Mouse (Mus musculus): ENCODE measurements around the gene Mug2. TPM values are rescaled to one million over a fixed set of nuclear protein-coding genes. Genes with fewer than 3 reads are reported as not detected.
"Not testable (repeated sequence)": the region's sequence is repeated elsewhere in the genome, so short reads cannot be mapped to it uniquely, and the experiment has no call there.

Gene Mug2
- polyA plus RNA-seq (2014; fragmentation: Nextera tagmentation; extraction: Ambion mirVana) = not detected in 2 replicates

DNA sequence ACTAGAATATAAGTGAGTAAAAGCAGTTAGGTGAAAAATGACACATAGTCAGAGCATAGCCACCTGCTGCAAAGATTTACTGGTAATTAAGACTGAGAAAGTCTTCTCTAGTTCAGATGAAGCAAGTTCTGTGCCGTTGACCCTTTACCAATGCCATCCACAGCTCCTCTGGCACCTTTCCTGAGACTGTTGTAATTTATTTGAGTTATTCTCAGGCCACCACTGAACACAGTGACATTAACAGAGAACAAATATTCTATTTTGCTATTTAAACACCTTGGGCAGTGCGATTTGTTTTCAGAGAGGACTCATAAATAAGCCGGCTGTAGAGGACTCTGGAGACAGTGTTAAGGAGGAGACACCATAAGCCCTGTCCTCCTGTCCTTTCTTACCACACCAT, at the start of gene Mug2:
TSS of gene Mug2 (plus strand) at position 301 of the 400 bp plus-strand sequence.
- not testable (repeated sequence) for H3K4me2 ChIP-seq (ENCODE audit: low read depth, low read length); H3K4me1 ChIP-seq (ENCODE audit: control insufficient read depth, insufficient read depth, low read length); H3K36me3 ChIP-seq (ENCODE audit: control insufficient read depth, insufficient read depth, low read length); H3K9ac ChIP-seq (replicated peaks; ENCODE audit: low read depth, low read length); H3K4me3 ChIP-seq (ENCODE audit: low read depth, low read length); ATAC-seq (ENCODE audit: low read depth); H3K27me3 ChIP-seq (ENCODE audit: control insufficient read depth, insufficient read depth, low read length); H3K9me3 ChIP-seq (ENCODE audit: control insufficient read depth, low read length); H3K27ac ChIP-seq (ENCODE audit: low read depth, low read length)
- no CpG with 5 or more reads among the region's 3 CpGs for WGBS

DNA sequence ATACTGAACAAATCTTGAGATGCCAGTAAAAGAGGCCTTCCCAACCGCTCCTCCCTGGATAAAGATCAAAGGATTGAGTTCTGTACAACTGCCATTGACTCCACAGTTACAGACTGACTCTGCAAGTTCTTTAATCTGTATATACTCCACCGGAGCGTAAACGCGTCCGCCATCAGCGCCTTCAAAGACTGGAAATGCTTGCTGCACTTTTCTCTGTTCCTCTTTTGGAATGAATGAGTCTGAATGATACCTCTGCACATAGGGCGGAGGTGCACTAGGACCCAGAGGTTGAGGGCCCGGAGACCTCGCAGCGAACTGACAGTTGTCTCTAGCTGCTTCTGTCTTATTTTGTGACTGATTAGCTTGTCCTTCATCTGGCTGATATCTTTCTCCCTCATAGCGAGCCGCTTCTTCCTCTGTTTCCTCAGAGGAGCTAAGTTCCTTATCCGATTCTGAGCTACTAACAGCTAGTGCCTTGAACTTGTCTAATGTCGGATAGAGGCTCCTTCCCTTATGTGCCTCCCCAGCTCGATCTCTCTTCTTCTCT, 48.7 kb upstream of the Mug2 start:
- H3K9me3 ChIP-seq (ENCODE audit: control insufficient read depth, low read length); H3K36me3 ChIP-seq (ENCODE audit: control insufficient read depth, insufficient read depth, low read length); H3K4me2 ChIP-seq (ENCODE audit: low read depth, low read length); H3K27ac ChIP-seq (ENCODE audit: low read depth, low read length); H3K9ac ChIP-seq (replicated peaks; ENCODE audit: low read depth, low read length); ATAC-seq (ENCODE audit: low read depth); H3K4me1 ChIP-seq (ENCODE audit: control insufficient read depth, insufficient read depth, low read length); H3K4me3 ChIP-seq (ENCODE audit: low read depth, low read length); H3K27me3 ChIP-seq (ENCODE audit: control insufficient read depth, insufficient read depth, low read length): not testable (repeated sequence)
- 91% methylated on average over 16 of the region's 16 CpGs for WGBS

DNA sequence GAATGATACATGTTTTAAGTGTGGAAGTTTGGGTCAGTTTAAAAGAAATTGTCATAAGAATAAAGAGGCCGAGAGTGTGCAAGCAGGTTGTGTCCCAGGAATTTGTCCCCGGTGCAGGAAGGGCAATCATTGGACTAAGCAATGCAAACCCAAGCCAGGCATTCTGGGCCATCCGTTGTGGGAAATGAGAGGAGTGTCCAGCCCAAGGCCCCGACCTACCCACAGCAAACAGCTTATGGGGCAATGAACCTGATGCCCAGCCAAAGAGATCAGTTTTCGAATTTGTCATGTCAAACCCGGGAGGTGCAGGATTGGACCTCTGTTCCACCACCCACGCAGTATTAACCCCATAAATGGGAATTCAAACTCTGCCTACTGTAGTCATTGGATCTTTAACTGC, 30.9 kb upstream of the Mug2 start:
- no peaks in the 10 kb centered on the region for H3K9me3 ChIP-seq (ENCODE audit: control insufficient read depth, low read length)

DNA sequence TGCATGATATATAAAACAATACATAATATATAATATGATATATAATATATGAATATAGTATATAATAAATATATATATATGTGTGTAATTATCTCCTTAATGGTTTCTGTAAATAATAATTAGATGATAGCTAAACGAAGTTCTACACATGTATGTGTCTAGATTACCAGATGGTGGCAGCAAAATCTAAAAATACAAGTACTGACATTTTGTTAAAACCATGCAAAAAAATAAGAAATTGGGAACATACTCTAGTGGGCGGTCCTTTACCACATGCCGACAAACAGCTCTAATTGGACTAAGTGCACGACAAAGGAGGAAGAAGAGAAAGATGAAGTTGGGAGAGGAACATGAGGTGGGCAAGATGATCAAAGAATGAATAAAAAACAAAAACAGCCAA, 94.3 kb downstream of the Mug2 start:
- no peaks in the 10 kb centered on the region for H3K36me3 ChIP-seq (ENCODE audit: control insufficient read depth, insufficient read depth, low read length)
- WGBS = 85% methylated on average over 4 of the region's 4 CpGs

More for the DNA sequence above, 30.9 kb upstream of the Mug2 start:
- ATAC-seq (ENCODE audit: low read depth) = no peak
- WGBS = 79% methylated on average over 7 of the region's 7 CpGs
- H3K4me2 ChIP-seq (ENCODE audit: low read depth, low read length) = no peak overlapping the region
- H3K27ac ChIP-seq (ENCODE audit: low read depth, low read length) = no peak overlapping the region
- no peaks in the 10 kb centered on the region for H3K36me3 ChIP-seq (ENCODE audit: control insufficient read depth, insufficient read depth, low read length)
- no peak overlapping the region for H3K4me3 ChIP-seq (ENCODE audit: low read depth, low read length)
- H3K4me1 ChIP-seq (ENCODE audit: control insufficient read depth, insufficient read depth, low read length) = no peaks in the 10 kb centered on the region
- no peaks in the 10 kb centered on the region for H3K27me3 ChIP-seq (ENCODE audit: control insufficient read depth, insufficient read depth, low read length)
- no peak overlapping the region for H3K9ac ChIP-seq (replicated peaks; ENCODE audit: low read depth, low read length)

DNA sequence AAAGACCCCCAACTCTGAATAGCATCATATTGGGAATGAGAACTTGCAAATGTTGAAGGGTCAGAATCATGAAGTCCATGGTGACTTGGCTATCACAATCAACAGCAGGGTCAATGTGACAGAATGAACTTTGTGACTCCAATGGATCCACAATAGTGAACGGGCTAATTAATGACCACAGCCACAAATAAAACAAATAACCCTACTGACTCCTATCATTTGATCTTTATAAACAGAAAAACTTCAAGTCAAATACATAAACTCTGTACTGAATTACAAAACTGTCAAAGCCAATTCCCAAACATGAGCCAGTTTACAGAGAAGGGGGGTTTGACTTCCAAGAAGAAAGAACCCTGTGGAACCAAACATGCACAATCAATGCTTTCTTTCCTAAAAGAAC, 95.1 kb downstream of the Mug2 start:
- no peaks in the 10 kb centered on the region for H3K27me3 ChIP-seq (ENCODE audit: control insufficient read depth, insufficient read depth, low read length)
- H3K36me3 ChIP-seq (ENCODE audit: control insufficient read depth, insufficient read depth, low read length) = no peaks in the 10 kb centered on the region
- WGBS = 79% methylated on average over 1 of the region's 1 CpGs
- no peak overlapping the region for H3K4me2 ChIP-seq (ENCODE audit: low read depth, low read length)
- no peaks in the 10 kb centered on the region for H3K9me3 ChIP-seq (ENCODE audit: control insufficient read depth, low read length)
- no peak overlapping the region for H3K27ac ChIP-seq (ENCODE audit: low read depth, low read length)
- no peak overlapping the region for H3K9ac ChIP-seq (replicated peaks; ENCODE audit: low read depth, low read length)
- no peak overlapping the region for H3K4me3 ChIP-seq (ENCODE audit: low read depth, low read length)
- no peak for ATAC-seq (ENCODE audit: low read depth)
- H3K4me1 ChIP-seq (ENCODE audit: control insufficient read depth, insufficient read depth, low read length) = no peaks in the 10 kb centered on the region

More for the DNA sequence above, 94.3 kb downstream of the Mug2 start:
- Histone ChIP-seq H3K9ac (replicated peaks; ENCODE audit: low read depth, low read length) (no peak overlapping the region), H3K27ac (ENCODE audit: low read depth, low read length) (no peak overlapping the region), H3K27me3 (ENCODE audit: control insufficient read depth, insufficient read depth, low read length) (no peaks in the 10 kb centered on the region), H3K4me3 (ENCODE audit: low read depth, low read length) (no peak overlapping the region), H3K4me1 (ENCODE audit: control insufficient read depth, insufficient read depth, low read length) (no peaks in the 10 kb centered on the region), H3K9me3 (ENCODE audit: control insufficient read depth, low read length) (no peaks in the 10 kb centered on the region), H3K4me2 (ENCODE audit: low read depth, low read length) (no peak overlapping the region)
- ATAC-seq (ENCODE audit: low read depth) = no peak

- 95% methylated on average over 23 of the region's 24 CpGs for WGBS
- H3K4me3 ChIP-seq (ENCODE audit: low read depth, low read length) = no peak overlapping the region
Observed at GRCm38 (mm10) chr6:122116963-122117362, 110.4 kb downstream of the Mug2 start.

DNA sequence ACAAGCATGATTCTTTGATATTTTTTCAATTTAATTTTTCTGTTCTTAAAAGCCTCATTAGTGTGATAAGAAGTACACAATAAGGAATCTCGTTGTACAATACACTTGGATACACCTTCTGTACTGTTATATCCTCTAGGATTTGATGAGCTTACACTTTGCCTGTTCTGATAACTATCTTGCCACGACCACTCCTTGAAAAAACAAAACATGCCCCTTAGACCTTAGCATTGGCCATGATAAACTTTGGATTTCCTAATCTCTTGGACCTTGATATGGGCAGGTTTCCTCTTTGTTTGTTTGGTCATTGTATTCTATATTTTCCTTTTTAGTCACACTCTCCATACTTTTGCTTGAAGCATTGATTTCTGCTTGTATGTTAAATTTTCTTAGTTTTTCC, 123.0 kb downstream of the Mug2 start:
- H3K4me3 ChIP-seq (ENCODE audit: low read depth, low read length) = no peak overlapping the region
- H3K36me3 ChIP-seq (ENCODE audit: control insufficient read depth, insufficient read depth, low read length) = no peaks in the 10 kb centered on the region
- 59% methylated on average over 2 of the region's 2 CpGs for WGBS
- H3K27ac ChIP-seq (ENCODE audit: low read depth, low read length) = no peak overlapping the region
- no peaks in the 10 kb centered on the region for H3K4me1 ChIP-seq (ENCODE audit: control insufficient read depth, insufficient read depth, low read length)
- H3K9ac ChIP-seq (replicated peaks; ENCODE audit: low read depth, low read length) = no peak overlapping the region
- H3K4me2 ChIP-seq (ENCODE audit: low read depth, low read length) = no peak overlapping the region
- no peaks in the 10 kb centered on the region for H3K27me3 ChIP-seq (ENCODE audit: control insufficient read depth, insufficient read depth, low read length)
- ATAC-seq (ENCODE audit: low read depth) = no peak
- H3K9me3 ChIP-seq (ENCODE audit: control insufficient read depth, low read length) = no peaks in the 10 kb centered on the region

More at GRCm38 (mm10) chr6:122116963-122117362, 110.4 kb downstream of the Mug2 start:
- Histone ChIP-seq H3K27me3 (ENCODE audit: control insufficient read depth, insufficient read depth, low read length) (no peaks in the 10 kb centered on the region), H3K9me3 (ENCODE audit: control insufficient read depth, low read length) (no peaks in the 10 kb centered on the region), H3K36me3 (ENCODE audit: control insufficient read depth, insufficient read depth, low read length) (no peaks in the 10 kb centered on the region), H3K27ac (ENCODE audit: low read depth, low read length) (no peak overlapping the region), H3K4me1 (ENCODE audit: control insufficient read depth, insufficient read depth, low read length) (no peaks in the 10 kb centered on the region), H3K9ac (replicated peaks; ENCODE audit: low read depth, low read length) (no peak overlapping the region), H3K4me2 (ENCODE audit: low read depth, low read length) (no peak overlapping the region)
- ATAC-seq (ENCODE audit: low read depth) = no peak

Other genes with a start within 250 kb of the Mug2 start
- gene Mug1, start 168.2 kb upstream of the Mug2 start, polyA plus RNA-seq (2014; fragmentation: Nextera tagmentation; extraction: Ambion mirVana) = not detected in 2 replicates